Mouse (Mus musculus): ENCODE measurements around the gene Commd1. TPM values are rescaled to one million over a fixed set of nuclear protein-coding genes. Genes with fewer than 3 reads are reported as not detected.
A peak's percentile ranks its signal among the peaks of the same experiment; 100 is the strongest.

Commd1 gene
- polyA plus RNA-seq, 1 experiment from 2014 or later: 382 TPM

DNA sequence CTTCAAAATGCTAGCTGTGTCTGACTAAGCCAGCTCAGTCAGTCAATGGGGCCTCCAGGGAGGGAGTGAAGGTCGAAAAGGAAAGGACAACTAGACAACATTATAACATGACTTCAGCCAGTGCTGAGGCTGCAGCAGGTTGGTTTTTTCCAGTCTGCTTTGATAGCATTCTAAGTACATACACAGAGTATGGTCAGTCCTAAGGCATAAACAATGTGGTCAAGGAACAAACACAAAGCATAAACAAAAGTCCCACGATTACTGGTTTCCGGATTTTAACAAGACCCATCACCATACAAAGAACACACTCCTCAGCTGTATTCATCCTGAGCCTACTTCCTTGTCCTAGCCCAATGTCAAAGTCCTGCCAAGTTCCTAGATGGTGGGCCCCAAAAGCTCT is 3.3 kb upstream of the Commd1 start:
- no peak overlapping the region for H3K4me3 ChIP-seq (replicated peaks)
- no peaks in the 10 kb centered on the region for H3K9me3 ChIP-seq (replicated peaks)
- no peaks in the 10 kb centered on the region for H3K36me3 ChIP-seq
- WGBS: 83% methylated on average over 3 of the region's 3 CpGs
- H3K9ac ChIP-seq: no peak overlapping the region
- no peak overlapping the region for H3K27ac ChIP-seq
- peaks cover 17% of the 10 kb centered on the region for H3K4me1 ChIP-seq
- no peaks in the 10 kb centered on the region for H3K27me3 ChIP-seq
- H3K4me2 ChIP-seq: no peak overlapping the region
- ATAC-seq (replicated peaks; ENCODE audit: low FRiP score): no peak

- Histone ChIP-seq H3K4me2 (peak overlapping the region; percentile 69; the same call in 1 of the 2 replicates), H3K9me3 (replicated peaks) (no peaks in the 10 kb centered on the region), H3K27me3 (no peaks in the 10 kb centered on the region), H3K27ac (no peak overlapping the region), H3K4me1 (peaks cover 17% of the 10 kb centered on the region), H3K9ac (no peak overlapping the region), H3K4me3 (replicated peaks) (no peak overlapping the region), H3K36me3 (peaks cover 15% of the 10 kb centered on the region)
- ATAC-seq (replicated peaks; ENCODE audit: low FRiP score): no peak
- 78% methylated on average over 6 of the region's 6 CpGs for WGBS
Measured at GRCm38 (mm10) chr11:22982846-22983245, 664 bp upstream of the Commd1 start.

DNA sequence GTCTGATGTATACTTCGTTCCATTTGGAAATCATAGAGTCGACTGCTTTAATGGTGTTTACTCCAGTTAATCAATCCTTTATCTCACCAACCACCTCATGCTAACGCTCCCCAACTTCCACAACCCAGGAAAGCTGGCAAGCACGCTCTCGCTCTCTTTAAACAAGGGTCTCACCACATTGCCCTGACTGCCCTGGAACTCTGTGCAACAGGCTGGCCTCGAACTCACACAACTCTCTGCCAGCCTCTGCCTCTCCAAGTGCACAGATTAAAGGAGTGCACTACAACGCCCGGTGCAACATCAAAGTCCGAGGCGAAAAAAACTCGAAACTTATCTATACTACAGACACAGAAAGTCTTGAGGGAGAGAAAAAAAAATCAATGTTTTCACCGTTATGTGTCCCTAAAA is 635 bp downstream of the Commd1 start:
- H3K4me2 ChIP-seq: peak overlapping the region; percentile 69
- ATAC-seq (replicated peaks; ENCODE audit: low FRiP score): peak; percentile 41
- H3K4me1 ChIP-seq: peaks cover 20% of the 10 kb centered on the region
- 3% methylated on average over 12 of the region's 12 CpGs for WGBS
- H3K9me3 ChIP-seq (replicated peaks): no peaks in the 10 kb centered on the region
- peak overlapping the region; percentile 70 for H3K4me3 ChIP-seq (replicated peaks)
- H3K36me3 ChIP-seq: peaks cover 28% of the 10 kb centered on the region
- H3K27ac ChIP-seq: peak overlapping the region; percentile 99
- H3K9ac ChIP-seq: peak overlapping the region; percentile 55
- no peaks in the 10 kb centered on the region for H3K27me3 ChIP-seq

DNA sequence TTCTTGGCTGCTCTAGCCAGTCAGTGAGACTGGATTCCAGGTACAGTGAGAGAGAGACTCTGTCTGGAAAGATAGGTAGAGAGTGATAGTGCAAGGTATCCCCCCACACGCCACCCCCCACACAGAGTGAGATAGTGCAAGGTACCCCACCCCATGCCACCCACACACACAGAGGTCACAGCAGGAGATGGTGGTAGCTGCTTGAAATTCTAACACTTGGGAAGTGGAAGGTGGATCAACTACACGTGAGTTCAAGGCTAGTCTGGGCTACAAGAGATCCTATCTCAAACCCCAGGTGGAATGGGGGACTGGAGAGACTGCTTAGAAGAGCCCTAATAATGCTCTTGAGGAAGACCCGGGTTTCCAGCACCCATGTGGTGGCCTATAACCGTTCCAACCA is 1.1 kb downstream of the Commd1 start:
- peak overlapping the region; percentile 69 for H3K4me2 ChIP-seq
- no peaks in the 10 kb centered on the region for H3K27me3 ChIP-seq
- no peaks in the 10 kb centered on the region for H3K9me3 ChIP-seq (replicated peaks)
- H3K9ac ChIP-seq: peak overlapping the region; percentile 55; the same call in 1 of the 2 replicates
- H3K36me3 ChIP-seq: peaks cover 33% of the 10 kb centered on the region
- ATAC-seq (replicated peaks; ENCODE audit: low FRiP score): no peak; the same call in 1 of the 2 replicates
- 37% methylated on average over 4 of the region's 4 CpGs for WGBS
- H3K4me1 ChIP-seq: peaks cover 22% of the 10 kb centered on the region
- peak overlapping the region; percentile 99 for H3K27ac ChIP-seq
- peak overlapping the region; percentile 70 for H3K4me3 ChIP-seq (replicated peaks)

GRCm38 (mm10) chr11:22979221-22979620 is 3.0 kb downstream of the Commd1 start:
- H3K9me3 ChIP-seq (replicated peaks): no peaks in the 10 kb centered on the region
- 93% methylated on average over 1 of the region's 1 CpGs for WGBS
- no peaks in the 10 kb centered on the region for H3K27me3 ChIP-seq
- H3K9ac ChIP-seq: no peak overlapping the region
- no peak for ATAC-seq (replicated peaks; ENCODE audit: low FRiP score)
- no peak overlapping the region for H3K4me2 ChIP-seq
- no peak overlapping the region for H3K27ac ChIP-seq
- peaks cover 28% of the 10 kb centered on the region for H3K4me1 ChIP-seq
- no peak overlapping the region for H3K4me3 ChIP-seq (replicated peaks)
- peaks cover 34% of the 10 kb centered on the region for H3K36me3 ChIP-seq

DNA sequence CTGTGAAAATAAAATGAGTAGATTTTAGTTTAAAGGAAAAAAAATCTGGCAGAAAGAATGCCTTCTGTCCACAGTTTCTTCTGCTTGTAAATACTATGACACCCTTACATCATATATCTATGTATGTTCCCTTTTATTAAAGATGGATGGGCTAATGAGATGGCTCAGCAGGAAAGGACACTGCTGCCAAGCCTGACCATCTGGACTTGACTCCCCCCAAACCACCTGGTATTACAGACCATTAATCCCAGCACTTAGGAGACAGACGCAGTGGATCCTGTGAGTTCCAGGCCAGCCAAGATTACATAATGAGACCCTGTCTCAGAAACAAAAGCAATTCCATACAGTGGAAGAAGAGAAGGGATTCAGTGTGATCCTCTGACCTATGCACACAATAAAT is 3.5 kb downstream of the Commd1 start:
- peaks cover 32% of the 10 kb centered on the region for H3K4me1 ChIP-seq
- no peak overlapping the region for H3K4me3 ChIP-seq (replicated peaks)
- H3K9me3 ChIP-seq (replicated peaks): no peaks in the 10 kb centered on the region
- ATAC-seq (replicated peaks; ENCODE audit: low FRiP score): no peak
- WGBS: 38% methylated on average over 1 of the region's 1 CpGs
- H3K36me3 ChIP-seq: peaks cover 39% of the 10 kb centered on the region
- no peaks in the 10 kb centered on the region for H3K27me3 ChIP-seq
- no peak overlapping the region for H3K4me2 ChIP-seq
- H3K27ac ChIP-seq: no peak overlapping the region
- H3K9ac ChIP-seq: no peak overlapping the region

DNA sequence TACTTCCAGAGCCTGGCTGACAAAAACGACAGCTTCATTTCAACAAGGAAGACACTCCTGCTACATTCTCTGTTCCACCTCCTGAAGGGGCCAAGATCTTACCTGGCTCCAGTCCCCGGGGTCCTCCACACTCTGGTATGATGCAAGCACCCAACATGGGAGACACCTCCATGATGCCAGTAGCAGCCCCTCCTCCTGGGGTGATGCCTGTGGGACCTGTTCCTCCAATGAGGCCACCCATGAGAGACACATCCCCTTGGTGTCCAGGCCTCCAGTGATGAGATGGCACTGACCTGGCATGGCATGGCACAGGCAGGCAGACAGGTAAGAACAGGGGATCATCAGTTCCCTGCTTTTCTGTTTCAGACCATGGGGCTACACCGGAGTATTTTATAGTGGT is 4.0 kb downstream of the Commd1 start:
- no peak for ATAC-seq (replicated peaks; ENCODE audit: low FRiP score)
- 92% methylated on average over 3 of the region's 3 CpGs for WGBS
- H3K27me3 ChIP-seq: no peaks in the 10 kb centered on the region

DNA sequence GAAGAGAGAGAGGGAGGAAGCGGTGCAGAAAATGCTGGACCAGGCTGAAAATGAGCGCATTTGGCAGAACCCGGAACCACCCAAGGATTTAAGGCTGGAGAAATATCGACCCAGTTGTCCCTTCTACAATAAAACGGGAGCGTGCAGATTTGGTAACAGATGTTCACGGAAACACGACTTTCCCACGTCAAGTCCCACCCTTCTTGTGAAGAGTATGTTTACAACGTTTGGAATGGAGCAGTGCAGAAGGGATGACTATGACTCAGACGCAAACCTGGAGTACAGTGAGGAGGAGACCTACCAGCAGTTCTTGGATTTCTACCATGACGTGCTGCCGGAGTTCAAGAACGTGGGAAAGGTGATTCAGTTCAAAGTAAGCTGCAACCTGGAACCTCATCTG is 8.6 kb downstream of the Commd1 start:
- peak overlapping the region; percentile 51 for H3K4me3 ChIP-seq (replicated peaks)
- H3K27me3 ChIP-seq: no peaks in the 10 kb centered on the region
- H3K9me3 ChIP-seq (replicated peaks): peaks cover 20% of the 10 kb centered on the region
- H3K4me2 ChIP-seq: peak overlapping the region; percentile 60
- 49% methylated on average over 14 of the region's 14 CpGs for WGBS
- no peak for ATAC-seq (replicated peaks; ENCODE audit: low FRiP score)
- H3K36me3 ChIP-seq: peaks cover 62% of the 10 kb centered on the region
- H3K4me1 ChIP-seq: peaks cover 15% of the 10 kb centered on the region
- peak overlapping the region; percentile 73 for H3K27ac ChIP-seq
- peak overlapping the region; percentile 50 for H3K9ac ChIP-seq

More for the DNA sequence above, 4.0 kb downstream of the Commd1 start:
- Histone ChIP-seq H3K4me3 (replicated peaks) (no peak overlapping the region), H3K36me3 (peaks cover 44% of the 10 kb centered on the region), H3K27ac (no peak overlapping the region), H3K4me2 (no peak overlapping the region), H3K9ac (no peak overlapping the region), H3K9me3 (replicated peaks) (no peaks in the 10 kb centered on the region), H3K4me1 (peaks cover 32% of the 10 kb centered on the region)

GRCm38 (mm10) chr11:22972746-22973526 is 9.2 kb downstream of the Commd1 start:
- ATAC-seq (replicated peaks; ENCODE audit: low FRiP score): peak; percentile 69
- peak overlapping the region; percentile 50 for H3K9ac ChIP-seq
- peaks cover 15% of the 10 kb centered on the region for H3K4me1 ChIP-seq
- H3K27ac ChIP-seq: peak overlapping the region; percentile 86
- peak overlapping the region; percentile 67 for H3K4me2 ChIP-seq
- peak overlapping the region; percentile 51 for H3K4me3 ChIP-seq (replicated peaks)
- peaks cover 20% of the 10 kb centered on the region for H3K9me3 ChIP-seq (replicated peaks)
- WGBS: 50% methylated on average over 42 of the region's 46 CpGs
- no peaks in the 10 kb centered on the region for H3K27me3 ChIP-seq
- peaks cover 56% of the 10 kb centered on the region for H3K36me3 ChIP-seq

DNA sequence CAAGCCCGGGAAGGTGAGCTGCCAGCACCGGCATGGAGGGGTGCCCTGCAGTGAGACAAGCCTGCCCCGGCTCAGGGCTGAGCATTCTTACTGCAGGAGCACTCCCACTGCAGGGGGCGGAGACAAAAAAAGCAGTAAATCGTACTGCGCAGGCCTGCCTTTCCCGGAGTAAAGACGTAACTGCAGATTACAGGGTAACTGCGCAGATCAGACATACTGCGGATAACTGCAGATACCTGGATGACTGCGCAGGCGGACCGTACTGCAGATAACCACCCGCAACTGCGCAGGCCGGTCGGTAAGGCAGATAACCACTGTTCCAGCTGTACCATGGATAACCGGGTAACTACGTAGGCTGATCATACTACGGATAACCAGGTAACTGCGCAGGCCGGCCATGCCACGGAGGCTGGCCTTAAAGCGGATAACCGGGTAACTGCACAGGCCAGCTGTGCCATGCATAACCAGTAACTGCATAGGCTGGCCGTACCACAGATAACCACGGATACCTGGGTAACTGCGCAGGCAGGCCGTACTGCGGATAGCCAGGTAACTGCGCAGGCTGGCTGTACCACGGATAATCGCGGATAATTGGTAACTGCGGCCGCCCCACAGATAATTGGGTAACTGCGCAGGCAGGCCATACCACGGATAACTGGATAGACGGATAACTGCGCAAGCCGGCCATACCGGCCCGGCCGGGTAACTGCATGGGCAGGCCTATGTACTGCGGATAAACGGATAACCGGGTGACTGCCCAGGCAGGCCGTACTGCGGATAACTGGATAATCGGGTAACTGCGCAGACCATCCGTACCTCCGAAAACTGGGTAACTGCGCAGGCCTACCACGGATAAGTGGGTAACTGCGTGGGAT is 10.1 kb downstream of the Commd1 start, which contains the start of gene Zrsr1:
Zrsr1 (plus strand) TSS at position 171 of the 875 bp plus-strand sequence.
- WGBS: 56% methylated on average over 56 of the region's 56 CpGs
- Histone ChIP-seq H3K27me3 (no peaks in the 10 kb centered on the region), H3K36me3 (peaks cover 53% of the 10 kb centered on the region), H3K9ac (peak within 1 kb of the TSS; percentile 37), H3K4me3 (replicated peaks) (peak within 1 kb of the TSS; percentile 51), H3K4me1 (peaks cover 15% of the 10 kb centered on the region), H3K27ac (peak within 1 kb of the TSS; percentile 86), H3K9me3 (replicated peaks) (peaks cover 21% of the 10 kb centered on the region), H3K4me2 (peak within 1 kb of the TSS; percentile 67)
- peak; percentile 88 for ATAC-seq (replicated peaks; ENCODE audit: low FRiP score)

DNA sequence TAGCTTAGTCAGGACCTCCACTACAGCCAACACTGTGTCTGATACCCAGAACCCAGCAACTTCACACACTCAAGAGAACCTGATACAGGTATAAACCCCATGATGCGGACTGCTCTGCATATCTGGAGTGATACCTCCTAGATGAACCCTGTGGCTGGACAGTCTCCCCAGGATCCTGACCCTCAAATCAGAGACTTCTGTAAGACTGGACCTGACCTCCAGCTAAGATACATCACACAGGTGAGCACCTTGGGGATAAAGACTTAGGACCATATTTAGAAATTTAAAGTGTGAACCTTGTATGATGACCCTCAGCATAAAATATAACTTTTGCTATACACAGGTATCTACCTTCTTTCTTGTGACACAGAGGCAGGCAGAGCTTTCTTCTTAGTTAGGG is 11.6 kb downstream of the Commd1 start:
- H3K36me3 ChIP-seq: peaks cover 48% of the 10 kb centered on the region
- no peak overlapping the region for H3K4me2 ChIP-seq
- H3K4me1 ChIP-seq: peaks cover 8% of the 10 kb centered on the region
- no peak overlapping the region for H3K9ac ChIP-seq
- H3K27ac ChIP-seq: no peak overlapping the region
- no peak for ATAC-seq (replicated peaks; ENCODE audit: low FRiP score)
- 97% methylated on average over 1 of the region's 1 CpGs for WGBS
- no peaks in the 10 kb centered on the region for H3K27me3 ChIP-seq
- peaks cover 31% of the 10 kb centered on the region for H3K9me3 ChIP-seq (replicated peaks)
- H3K4me3 ChIP-seq (replicated peaks): no peak overlapping the region

GRCm38 (mm10) chr11:22969486-22969885 is 12.7 kb downstream of the Commd1 start:
- peaks cover 48% of the 10 kb centered on the region for H3K36me3 ChIP-seq
- WGBS: 63% methylated on average over 6 of the region's 6 CpGs
- H3K4me1 ChIP-seq: peaks cover 6% of the 10 kb centered on the region
- no peaks in the 10 kb centered on the region for H3K27me3 ChIP-seq
- H3K9ac ChIP-seq: no peak overlapping the region
- H3K27ac ChIP-seq: no peak overlapping the region
- ATAC-seq (replicated peaks; ENCODE audit: low FRiP score): no peak
- no peak overlapping the region for H3K4me2 ChIP-seq
- H3K4me3 ChIP-seq (replicated peaks): no peak overlapping the region
- H3K9me3 ChIP-seq (replicated peaks): peaks cover 31% of the 10 kb centered on the region
